Mouse (Mus musculus): Measurements from ENCODE around the gene Arhgap30.

Gene Arhgap30

DNA sequence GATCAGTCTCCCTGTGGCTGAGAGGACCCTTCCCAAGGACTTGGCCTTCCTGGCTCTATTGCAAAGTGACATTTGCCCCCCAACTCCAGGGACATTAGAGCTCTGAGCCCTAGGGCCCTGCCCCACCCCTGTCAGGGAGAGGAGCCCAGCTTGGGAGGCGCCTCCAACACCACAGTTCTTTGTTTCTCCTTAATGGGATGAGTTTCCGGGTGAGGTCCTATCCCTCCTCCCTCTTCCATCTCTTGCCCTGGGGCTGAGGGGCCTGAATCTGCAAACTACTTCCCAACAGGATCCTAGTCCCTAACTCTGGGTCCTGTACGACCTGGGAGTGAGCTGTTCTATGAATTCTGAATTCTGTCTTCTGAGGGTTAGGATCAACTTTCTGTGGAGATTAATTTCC, 15.9 kb upstream of the Arhgap30 start:
- in situ Hi-C loops (cut with MboI; ENCODE audit: unreplicated experiment in 2 of 2), result loop anchor here (25.0 kb wide), 1 partner anchor 239 kb away; the partner anchor contains the start of gene Ly9 (in 2 of the 2)

DNA sequence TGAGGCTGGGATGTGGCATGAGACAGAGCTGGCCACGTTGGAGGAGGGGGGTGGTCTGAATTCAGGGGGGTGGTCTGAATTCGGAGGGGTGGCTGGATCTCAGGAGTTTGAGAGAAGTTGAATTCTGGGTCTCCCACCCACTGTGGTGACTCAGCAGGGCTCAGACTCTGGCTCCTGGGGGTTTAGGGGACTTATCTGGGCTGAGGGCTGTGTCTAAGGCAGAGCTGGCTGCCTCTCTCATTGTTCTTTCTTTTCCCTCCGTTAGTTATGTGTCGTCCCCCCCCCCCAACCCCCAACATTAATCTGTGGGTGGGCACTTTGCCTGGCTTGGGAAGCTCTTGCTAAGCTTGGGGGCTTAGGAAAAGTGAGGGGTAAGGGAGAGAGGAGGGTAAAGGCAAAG, 14.8 kb upstream of the Arhgap30 start:
- in situ Hi-C loops (cut with MboI; ENCODE audit: unreplicated experiment in 2 of 2), result loop anchor here (25.0 kb wide), 1 partner anchor 238 kb away; the partner anchor contains the start of gene Ly9 (in 2 of the 2)

DNA sequence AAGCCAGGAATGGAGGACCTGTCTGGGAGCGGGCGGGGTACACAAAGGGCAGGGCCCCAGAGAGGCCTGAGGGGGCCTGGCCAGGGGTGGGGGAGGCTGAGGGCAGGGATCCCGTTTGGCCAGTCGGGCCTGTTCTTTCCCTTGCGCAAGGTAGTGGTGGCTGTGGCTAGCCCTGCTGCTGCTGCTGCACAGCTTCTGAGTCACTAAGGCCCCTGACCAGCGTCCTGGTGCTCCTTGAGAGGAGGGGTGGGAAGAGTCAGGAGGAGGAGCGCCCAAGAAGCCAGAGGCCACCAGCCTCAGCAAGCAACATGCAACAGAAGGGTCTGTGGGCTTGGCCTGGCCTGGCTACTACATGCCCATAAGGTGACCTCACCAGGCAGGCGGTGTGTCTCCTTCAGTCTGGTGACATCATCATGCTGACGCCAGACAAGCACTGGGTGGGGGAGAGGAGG, 13.1 kb upstream of the Arhgap30 start:
- in situ Hi-C loops (cut with MboI; ENCODE audit: unreplicated experiment in 2 of 2), result no loop called here

DNA sequence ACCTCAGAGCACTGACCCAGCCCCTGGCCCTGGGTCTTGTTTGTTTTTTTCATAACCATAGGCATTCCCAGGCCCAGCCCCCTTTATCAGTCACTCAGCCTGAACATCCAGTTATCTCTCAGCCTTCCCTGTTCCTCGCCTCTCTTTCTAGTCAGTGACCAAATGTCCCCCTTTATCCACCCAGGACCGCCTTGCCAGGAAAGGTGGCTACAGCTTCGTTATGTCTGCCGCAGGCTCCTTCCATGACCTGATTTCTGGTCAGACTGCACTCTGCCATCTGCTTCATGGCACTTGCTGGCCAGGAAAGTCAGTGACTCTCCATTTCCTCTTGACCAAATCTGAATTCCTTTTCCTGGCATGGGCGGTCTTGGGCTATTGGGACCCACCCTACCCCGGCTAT, 10.5 kb upstream of the Arhgap30 start:
- in situ Hi-C loops (cut with MboI; ENCODE audit: unreplicated experiment in 2 of 2), result no loop called here

DNA sequence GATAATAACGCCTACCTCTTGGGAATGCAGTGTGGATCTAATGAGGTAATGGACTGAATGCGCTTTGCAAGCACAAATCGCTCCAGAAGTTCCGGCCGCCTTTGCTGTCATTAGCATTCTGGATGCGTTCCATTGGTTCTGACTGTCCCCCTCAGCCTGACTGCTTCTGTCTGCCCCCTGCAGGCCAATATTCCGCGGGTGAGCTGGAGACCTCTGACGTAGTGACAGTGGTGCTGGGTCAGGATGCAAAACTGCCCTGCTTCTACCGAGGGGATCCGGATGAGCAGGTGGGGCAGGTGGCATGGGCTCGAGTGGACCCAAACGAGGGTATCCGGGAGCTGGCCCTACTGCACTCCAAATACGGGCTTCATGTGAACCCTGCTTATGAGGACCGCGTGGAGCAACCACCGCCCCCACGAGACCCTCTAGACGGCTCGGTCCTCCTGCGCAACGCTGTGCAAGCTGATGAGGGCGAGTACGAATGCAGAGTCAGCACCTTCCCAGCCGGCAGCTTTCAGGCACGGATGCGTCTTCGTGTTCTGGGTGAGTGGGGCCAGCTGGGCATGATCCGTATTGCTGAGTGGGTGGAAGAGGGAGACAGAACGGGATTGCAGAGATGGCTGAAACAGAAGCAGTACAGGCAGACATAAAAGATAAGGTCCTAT, 8.7 kb upstream of the Arhgap30 start:
- in situ Hi-C loops (cut with MboI; ENCODE audit: unreplicated experiment in 2 of 2), result no loop called here

DNA sequence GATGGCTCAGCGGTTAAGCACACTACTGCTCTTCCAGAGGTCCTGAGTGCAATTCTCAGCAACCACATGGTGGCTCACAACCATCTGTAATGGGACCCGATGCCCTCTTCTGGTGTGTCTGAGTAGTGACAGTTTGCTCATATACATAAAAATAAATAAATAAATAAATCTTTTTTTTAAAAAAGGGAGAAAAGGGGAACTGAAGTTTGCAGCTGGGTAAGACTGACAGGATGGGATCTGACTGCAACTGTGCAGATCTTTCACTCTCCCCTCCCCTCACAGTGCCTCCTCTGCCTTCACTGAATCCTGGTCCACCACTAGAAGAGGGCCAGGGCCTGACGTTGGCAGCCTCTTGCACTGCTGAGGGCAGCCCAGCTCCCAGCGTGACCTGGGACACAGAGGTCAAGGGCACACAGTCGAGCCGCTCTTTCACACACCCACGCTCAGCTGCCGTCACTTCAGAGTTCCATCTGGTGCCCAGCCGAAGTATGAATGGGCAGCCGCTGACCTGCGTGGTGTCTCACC, 6.6 kb upstream of the Arhgap30 start:
- in situ Hi-C loops (cut with MboI; ENCODE audit: unreplicated experiment in 2 of 2), result no loop called here

DNA sequence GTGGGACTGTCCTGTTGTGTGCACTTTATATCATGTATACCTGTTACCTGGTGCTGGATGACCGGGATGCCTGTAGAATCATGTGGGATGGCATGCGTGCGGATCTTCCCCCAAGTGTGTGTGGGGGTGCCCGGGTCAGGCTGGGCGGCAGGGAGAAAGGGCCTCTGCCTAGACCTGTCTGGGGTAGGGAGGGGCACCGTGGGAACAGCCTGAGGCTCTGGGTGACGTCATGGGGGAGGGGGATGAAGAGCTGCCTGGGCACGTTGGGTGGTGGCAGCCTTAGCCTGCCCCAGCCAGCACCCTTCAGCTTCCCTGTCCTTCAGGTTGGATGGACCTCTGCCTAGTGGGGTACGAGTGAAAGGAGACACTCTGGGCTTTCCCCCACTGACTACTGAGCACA, 4.4 kb upstream of the Arhgap30 start:
- in situ Hi-C loops (cut with MboI; ENCODE audit: unreplicated experiment in 2 of 2), result no loop called here

DNA sequence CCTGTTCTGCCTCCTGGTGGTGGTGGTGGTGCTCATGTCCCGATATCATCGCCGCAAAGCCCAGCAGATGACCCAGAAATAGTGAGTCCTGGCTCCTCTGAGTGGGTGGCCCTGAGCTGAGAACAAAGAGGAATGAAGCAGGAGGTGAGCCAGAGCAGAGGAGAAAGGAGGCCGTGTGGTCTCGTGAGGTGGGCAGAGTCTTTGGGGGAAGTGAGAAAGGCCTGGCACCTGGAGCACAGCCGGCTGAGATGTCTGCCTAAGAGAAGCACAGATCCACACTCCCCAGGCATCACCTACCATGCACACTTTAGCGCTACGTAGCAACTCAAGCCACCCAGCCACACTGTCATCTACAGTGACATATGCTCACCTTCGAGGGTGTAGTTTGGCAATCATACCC, 3.6 kb upstream of the Arhgap30 start:
- in situ Hi-C loops (cut with MboI; ENCODE audit: unreplicated experiment in 2 of 2), result no loop called here

DNA sequence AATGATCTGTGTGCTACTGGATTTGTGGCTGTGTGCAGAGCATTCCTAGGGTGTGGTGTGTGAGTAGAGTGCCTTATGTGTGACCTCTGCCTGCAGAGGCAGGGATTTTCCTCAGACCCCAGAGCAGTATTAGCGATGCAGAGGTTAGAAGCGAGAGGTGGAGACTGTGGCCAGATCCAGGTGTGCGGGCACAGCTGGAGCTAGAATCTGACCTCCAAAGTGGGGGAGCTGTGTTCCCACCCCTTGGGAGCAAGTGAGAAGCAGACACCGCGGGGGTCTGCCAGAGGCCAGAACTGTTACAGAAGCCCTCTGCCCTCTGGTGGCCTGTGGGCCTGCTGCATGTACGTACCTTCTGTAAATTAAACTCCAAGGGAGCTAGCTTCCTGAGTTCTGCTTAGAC, 1.7 kb upstream of the Arhgap30 start:
- in situ Hi-C loops (cut with MboI; ENCODE audit: unreplicated experiment in 2 of 2), result no loop called here

DNA sequence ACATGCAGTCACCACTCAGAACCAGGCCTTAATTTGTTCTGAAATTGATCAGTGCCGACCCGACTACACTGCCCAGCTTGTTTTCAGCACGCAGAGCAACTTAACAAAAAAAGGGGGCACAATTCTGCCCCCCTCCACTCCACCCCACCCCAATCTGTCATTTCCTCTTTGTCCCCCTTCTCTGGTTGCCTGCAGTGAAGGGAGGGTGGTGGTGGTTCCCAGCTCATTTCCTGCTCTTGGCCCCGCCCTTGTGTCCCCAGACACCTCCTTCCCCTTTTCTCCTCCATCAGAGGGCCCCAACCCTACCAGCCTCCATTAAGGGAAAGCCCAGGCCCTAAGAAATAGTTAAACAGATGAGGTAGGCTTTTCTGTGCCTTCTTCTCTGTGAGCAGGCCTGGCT, 1.3 kb downstream of the Arhgap30 start:
- in situ Hi-C loops (cut with MboI; ENCODE audit: unreplicated experiment in 2 of 2), result no loop called here

DNA sequence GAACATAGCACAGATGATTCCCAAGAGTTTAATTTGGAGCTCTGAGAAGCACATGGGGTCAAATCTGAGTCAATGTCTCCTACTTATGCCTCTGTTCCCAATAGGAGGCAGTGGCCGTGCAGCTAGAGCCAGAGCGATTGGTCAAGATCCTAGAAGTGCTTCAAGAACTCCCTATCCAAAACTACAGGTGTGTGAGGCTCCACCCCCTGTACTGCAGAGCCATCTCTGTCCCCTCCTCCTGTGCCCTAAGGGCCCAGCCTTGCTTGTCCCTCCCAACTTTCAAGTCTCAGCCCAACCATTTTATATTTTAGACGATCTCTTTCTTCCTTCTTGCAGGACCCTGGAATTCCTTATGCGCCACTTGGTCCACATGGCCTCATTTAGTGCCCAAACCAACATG, 13.1 kb downstream of the Arhgap30 start:
- in situ Hi-C loops (cut with MboI; ENCODE audit: unreplicated experiment in 2 of 2), result no loop called here

DNA sequence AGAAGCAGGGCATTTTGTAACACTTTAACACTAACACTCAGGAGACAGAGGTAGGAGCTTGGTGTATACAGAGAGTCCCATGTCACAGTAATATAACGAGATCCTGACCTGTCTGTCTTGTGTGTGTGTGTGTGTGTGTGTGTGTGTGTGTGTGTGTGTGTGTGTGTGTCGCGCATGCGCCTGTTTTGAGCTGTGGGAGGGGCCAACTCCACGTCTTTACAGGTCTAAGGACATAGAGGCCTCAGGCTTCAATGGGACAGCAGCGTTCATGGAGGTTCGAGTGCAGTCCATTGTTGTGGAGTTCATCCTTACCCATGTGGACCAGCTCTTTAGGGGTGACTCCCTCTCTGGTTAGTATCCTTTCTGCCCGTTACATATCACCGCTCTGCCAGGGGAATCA, 14.2 kb downstream of the Arhgap30 start:
- in situ Hi-C loops (cut with MboI; ENCODE audit: unreplicated experiment in 2 of 2), result no loop called here

DNA sequence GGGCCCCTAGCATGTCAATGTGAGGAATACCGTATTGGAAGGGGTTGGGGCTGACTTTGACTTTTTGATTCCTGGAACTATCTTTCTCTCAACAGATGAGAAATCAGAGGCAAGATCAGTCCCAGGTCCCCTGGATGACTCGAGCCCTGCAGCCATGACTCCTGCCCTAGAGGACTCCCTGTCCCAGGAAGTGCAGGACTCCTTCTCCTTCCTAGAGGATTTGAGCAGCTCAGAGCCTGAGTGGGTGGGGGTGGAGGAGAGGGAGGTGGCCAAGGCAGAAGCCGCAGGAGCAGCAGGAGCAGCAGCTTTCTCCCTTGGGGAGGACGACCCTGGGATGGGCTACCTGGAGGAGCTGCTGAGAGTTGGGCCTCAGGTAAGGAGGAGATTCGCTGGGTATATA, 18.5 kb downstream of the Arhgap30 start:
- in situ Hi-C loops (cut with MboI; ENCODE audit: unreplicated experiment in 2 of 2), result no loop called here

DNA sequence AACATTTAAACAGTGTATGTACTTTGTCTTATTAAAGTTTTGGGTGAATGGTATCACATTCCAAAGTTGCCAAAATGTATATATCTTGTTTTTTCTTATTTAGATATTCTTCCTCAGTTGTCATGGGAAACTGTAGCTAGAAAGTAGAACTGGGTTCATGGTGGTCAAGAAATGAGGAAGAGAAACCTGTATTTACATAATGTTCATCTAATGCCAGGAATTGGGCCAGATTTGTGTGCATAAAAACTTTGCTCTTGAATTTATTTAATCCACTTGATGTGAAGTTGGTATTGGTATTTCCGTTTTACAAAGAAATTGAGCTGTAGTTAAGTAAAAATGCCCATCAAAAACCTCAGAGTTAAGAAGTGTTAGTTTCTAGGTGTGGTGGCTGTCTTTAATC, 21.5 kb downstream of the Arhgap30 start:
- in situ Hi-C loops (cut with MboI; ENCODE audit: unreplicated experiment in 2 of 2), result no loop called here

DNA sequence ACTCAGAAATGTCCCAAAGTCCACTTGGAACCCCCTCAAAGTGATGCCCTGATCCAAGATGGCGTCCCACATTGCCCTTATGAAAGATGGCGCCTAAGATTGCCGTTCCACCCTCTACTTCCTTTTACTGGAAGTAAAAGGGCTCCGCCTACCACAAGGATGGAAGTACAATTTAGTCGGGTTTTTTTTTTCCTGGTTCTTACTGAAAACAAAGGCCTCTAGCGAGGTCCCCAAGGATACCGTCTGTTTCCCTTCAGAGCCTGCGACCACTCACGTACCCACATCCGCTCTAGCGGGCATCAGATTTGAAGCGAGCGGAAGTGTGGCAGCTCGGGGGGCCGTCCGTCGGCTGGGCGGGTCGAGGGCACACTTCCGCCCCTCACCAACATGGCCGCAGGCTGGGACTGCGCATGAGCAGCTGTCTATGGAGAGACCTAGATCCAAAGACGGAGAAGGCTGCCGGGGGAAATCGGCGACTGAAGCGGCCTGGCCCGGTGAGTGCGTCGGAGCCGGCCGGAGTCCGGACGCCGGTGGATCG, 22.3 kb downstream of the Arhgap30 start, which contains the start of gene Usf1:
Gene Usf1, plus strand, starts transcription at position 367 of the 538 bp plus-strand sequence.
- in situ Hi-C loops (cut with MboI; ENCODE audit: unreplicated experiment in 2 of 2), result no loop called here

DNA sequence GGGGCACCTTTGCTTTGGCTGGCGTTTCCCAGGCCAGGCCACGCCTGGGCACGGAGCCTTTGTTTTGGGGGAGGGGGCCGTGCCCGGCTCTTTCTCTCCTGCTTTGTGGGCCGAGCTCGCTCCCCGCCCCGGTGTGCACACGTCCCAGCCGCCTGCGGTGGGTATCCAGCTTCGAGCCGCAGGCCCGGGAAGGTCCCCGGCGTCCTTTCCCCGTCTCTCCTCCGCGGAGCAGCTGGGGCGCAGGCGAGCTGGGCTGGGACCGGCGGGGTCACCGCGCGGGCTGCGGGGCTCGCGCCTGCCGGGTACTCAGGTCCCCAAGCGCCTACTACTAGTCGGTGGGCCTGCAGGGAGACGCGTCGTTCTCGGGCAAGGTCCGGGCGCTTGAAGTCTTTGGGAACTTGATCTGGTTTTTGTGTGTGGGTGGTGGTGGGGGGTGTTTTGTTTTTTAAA, 22.8 kb downstream of the Arhgap30 start:
- in situ Hi-C loops (cut with MboI; ENCODE audit: unreplicated experiment in 2 of 2), result no loop called here

DNA sequence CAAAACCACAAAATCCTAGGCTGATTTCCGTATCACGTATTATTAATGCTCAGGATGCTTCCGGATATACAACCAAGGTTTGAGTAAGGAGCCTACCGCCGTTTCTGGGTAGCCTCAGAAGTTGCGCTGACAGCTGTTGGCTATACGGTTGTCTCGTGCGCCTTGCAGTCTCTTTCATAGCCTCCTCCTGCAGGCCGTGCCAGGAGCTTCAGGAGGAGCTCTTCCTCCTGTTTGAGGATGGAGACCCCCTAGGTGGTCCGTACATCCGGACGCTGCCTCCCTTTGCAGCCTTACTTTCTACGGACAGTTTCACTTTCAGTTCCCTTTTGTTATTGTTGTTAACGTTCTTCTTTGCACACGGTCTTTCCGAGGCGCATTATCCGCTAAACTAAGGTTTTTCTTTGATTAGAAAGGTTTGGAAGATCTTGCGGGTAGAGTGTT, 23.3 kb downstream of the Arhgap30 start:
- in situ Hi-C loops (cut with MboI; ENCODE audit: unreplicated experiment in 2 of 2), result no loop called here

DNA sequence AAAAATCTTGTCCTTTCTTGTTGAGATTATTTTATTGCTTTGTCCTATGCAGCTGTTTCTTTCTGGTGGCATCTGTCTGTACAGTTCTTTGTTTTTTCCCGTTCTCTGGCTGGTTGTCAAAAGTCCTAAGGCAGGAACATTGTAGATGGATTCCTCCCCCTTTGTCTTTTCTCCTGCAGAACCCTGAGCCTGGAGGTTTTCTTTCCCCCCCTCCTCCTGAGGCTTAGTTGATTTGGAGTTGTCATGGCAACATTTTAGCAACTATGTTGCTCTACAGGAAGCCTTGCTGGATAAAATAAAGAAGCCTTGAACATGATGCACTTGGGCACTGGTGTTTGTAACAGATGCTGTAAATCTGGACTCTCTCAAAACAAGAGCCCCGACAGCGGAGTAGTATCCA, 23.7 kb downstream of the Arhgap30 start:
- in situ Hi-C loops (cut with MboI; ENCODE audit: unreplicated experiment in 2 of 2), result no loop called here

DNA sequence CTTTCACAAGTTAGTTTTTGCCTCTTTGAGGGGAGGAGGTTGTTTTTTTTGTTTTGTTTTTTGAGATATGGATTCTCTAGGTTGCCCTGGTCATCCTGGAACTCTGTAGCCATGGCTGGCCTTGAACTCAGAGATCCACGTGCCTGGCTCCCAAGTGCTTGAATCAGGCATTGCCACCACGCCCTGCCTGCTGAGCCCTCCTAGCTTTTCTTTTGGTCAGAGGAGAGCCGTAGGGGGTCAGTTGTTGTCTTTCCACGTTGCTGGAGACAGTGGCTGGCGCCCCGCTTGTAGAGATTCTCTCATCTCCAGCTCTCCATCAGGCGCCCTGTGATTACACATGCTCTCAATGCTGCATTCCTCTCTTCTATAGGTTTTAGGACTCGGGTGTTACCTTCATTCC, 24.9 kb downstream of the Arhgap30 start:
- in situ Hi-C loops (cut with MboI; ENCODE audit: unreplicated experiment in 2 of 2), result no loop called here

DNA sequence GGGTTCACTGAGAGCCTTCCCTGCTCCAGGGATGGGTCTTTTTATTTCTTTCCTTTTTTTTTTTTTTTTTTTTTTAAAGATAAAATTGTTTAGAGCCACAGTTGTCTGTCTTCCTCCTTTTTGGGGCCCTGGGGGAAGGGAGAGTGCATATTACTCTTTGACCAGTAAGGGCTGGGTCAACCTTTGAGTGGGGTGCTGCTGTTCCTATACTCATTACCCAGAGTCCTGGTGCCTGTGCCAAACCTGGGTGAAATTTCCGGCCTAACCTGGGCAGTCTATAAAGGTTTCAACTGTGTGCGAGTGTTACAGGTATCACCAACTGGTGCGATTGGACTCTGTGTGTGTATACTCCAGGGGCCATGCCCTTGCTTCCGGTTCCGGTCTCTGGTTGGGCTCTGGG, 29.9 kb downstream of the Arhgap30 start, which contains the start of gene Tstd1:
Gene Tstd1, plus strand, starts transcription at position 213 of the 400 bp plus-strand sequence.
- in situ Hi-C loops (cut with MboI; ENCODE audit: unreplicated experiment in 2 of 2), result no loop called here

DNA sequence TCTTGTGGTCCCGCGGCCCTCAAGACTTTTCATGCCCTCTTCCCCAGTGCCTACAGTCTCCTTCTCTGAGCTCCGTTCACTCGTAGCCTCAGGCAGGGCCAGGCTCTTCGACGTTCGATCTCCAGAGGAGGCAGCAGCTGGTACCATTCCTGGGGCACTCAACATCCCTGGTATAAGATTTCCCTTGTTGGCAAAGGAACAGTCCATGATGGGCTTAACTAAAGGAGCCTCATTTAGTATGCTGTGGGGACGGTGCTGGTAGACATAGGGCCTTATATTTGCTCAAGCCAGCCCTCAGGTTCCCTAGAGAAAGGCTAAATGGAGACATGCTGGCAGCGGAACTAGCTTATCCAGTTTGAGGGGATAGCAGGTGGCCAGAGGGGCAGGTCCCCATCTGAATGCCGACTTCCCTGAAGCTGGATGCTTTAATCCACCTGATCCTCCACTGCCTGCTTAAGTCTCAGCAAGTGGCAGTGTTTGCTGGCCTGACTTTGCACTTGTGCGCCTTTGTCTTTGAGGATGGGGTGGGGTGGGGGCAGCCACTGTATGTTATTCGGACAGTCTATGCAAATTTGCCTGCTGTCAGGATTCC, 30.6 kb downstream of the Arhgap30 start:
- in situ Hi-C loops (cut with MboI; ENCODE audit: unreplicated experiment in 2 of 2), result no loop called here

DNA sequence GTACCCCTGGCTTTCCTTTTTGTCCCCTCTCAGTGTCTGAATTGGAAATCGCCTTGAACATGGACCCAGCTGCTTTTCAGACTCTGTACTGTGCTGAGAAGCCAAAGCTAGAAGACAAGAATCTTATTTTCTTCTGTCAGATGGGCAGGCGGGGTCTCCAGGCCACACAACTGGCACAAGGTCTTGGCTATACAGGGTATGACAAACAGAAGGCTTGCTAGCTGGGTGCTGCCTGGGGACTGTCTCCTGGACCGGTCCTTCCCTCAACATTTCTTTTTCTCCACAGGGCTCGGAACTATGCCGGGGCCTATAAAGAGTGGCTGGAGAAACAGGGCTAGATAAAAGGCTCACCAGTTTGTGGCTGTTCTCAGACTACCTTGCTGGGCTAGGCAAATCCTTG, 31.2 kb downstream of the Arhgap30 start:
- in situ Hi-C loops (cut with MboI; ENCODE audit: unreplicated experiment in 2 of 2), result no loop called here

All from v-Abl transformed pro-B cells (cell line).